Mouse (Mus musculus) CH12.LX (cell line): ENCODE data around the gene Togaram2.

Source experiments
- CTCF ChIP-seq, 2 experiments: IDR thresholded peaks in 1 of 2; conservative IDR thresholded peaks in 1 of 2; 2 replicates each; pipeline ENCODE4 v1.5.1; 2011 to 2012; ENCODE audit warnings: low read depth in 2 of 2, low read length in 2 of 2, improper control_type of control experiment in 1 of 2, inconsistent platforms in 1 of 2, mild to moderate bottlenecking in 1 of 2, moderate library complexity in 1 of 2
- E2F4 ChIP-seq: IDR thresholded peaks from 2 replicates; pipeline ENCODE4 v1.6.1; 2011; ENCODE audit warnings: low read depth, low read length, improper control_type of control experiment; ENCODE audit not compliant: insufficient replicate concordance
- EP300 ChIP-seq: IDR thresholded peaks from 2 replicates; pipeline ENCODE4 v1.6.1; 2011; ENCODE audit warnings: low read length, improper control_type of control experiment
- HCFC1 ChIP-seq: IDR thresholded peaks from 2 replicates; pipeline ENCODE4 v1.6.1; 2012; ENCODE audit warnings: low read depth, mild to moderate bottlenecking, inconsistent platforms, low read length, improper control_type of control experiment
- JUN ChIP-seq: IDR thresholded peaks from 2 replicates; pipeline ENCODE4 v1.6.1; 2011; ENCODE audit warnings: low read depth, mild to moderate bottlenecking, low read length, improper control_type of control experiment, moderate library complexity; ENCODE audit not compliant: insufficient read depth
- JUND ChIP-seq: conservative IDR thresholded peaks from 2 replicates; pipeline ENCODE4 v1.6.1; 2011; ENCODE audit warnings: low read depth, low read length, improper control_type of control experiment
- POLR2A ChIP-seq: IDR thresholded peaks from 2 replicates; pipeline ENCODE4 v1.6.1; 2011; ENCODE audit warnings: low read depth, mild to moderate bottlenecking, improper control_type of control experiment, low read length
- ZMIZ1 ChIP-seq: IDR thresholded peaks from 2 replicates; pipeline ENCODE4 v1.6.1; 2012; ENCODE audit warnings: low read depth, mild to moderate bottlenecking, inconsistent platforms, low read length, improper control_type of control experiment
- ZNF384 ChIP-seq: IDR thresholded peaks from 2 replicates; pipeline ENCODE4 v1.6.1; 2012; ENCODE audit warnings: low read depth, low read length, improper control_type of control experiment, inconsistent platforms

- TF ChIP-seq HCFC1 (no peak), ZNF384 (no peak), POLR2A (no peak), CTCF (conservative IDR thresholded peaks at IDR 0.05 in 1 of 2, IDR thresholded peaks at IDR 0.05 in 1 of 2; ENCODE audit: low read depth in 2 of 2, low read length in 2 of 2) (no peak), ZMIZ1 (no peak), EP300 (no peak), JUN (no peak), JUND (no peak), E2F4 (no peak)
These were observed 63.4 kb downstream of the Togaram2 start for GRCm38 (mm10) chr17:71736442-71736841.
